Mouse (Mus musculus): Measurements from ENCODE around the gene Chchd1. TPM values are rescaled to one million over a fixed set of nuclear protein-coding genes. Genes with fewer than 3 reads are reported as not detected.

Chchd1 gene
- total RNA-seq, 2 experiments from 2014 or later, result 45.9 to 51.8 TPM

DNA sequence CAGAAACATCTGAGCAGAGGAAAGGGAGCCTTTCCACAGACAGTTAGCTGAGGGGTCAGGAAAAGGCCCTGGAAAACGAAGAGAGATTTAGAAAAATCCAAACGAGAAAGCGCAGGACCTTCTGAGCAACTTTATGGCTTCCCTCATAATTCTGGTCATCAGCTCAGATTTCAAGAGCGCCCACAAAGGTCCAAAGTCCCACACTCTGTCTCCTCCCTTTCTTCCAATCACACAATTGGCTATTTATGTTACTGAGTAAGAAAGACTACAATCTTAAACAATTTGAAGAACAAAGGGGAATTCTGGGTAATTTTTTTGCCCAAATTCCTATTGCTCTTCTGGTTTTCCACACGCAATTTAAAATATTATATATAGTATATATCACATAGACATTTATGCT, 47.7 kb downstream of the Chchd1 start:
- intact Hi-C loops (cut with DNase I), result no loop called here
- DNase-seq (ENCODE audit: low spot score in 2 of 2), result no peak

DNA sequence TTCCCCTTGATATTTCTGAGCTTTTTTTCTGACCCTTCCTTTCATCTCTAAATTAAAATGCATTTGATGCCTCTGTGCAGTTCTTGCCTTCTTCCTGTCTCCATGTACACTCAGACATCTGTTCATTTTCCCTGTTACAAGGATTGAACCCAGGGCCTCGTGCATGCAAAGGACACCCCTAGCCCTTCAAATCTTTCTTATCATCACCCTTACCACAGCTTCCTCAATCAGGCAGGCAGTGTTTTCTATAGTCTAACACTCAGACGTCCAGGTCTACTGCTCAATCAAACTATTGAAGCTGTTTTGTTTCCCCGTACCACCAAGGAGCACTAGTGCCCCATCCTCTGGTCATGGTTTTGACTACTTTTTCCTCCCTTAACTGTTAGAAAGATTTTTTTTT, 51.0 kb downstream of the Chchd1 start:
- no peak for DNase-seq (ENCODE audit: low spot score in 2 of 2)
- intact Hi-C loops (cut with DNase I), result no loop called here

Small RNA genes lying within 50 kb of the gene (microRNA-seq; reads per million reads assigned to microRNA genes)
- 0.74 to 2.7 reads per million in 2 experiments for gene Mir6946

Other genes starting within 250 kb of the Chchd1 start
- gene Anxa7, start 222.9 kb upstream of the Chchd1 start, total RNA-seq (2021), result 10 to 100 TPM; 57.5 to 58.2 TPM
- gene Mss51, start 206.1 kb upstream of the Chchd1 start, total RNA-seq (2021), result 1 to 10 TPM in 1 of 2 experiments, under 1 TPM in 1; 0.89 to 1.1 TPM
- 100 to 1,000 TPM; 297 to 305 TPM for gene Ppp3cb, start 156.4 kb upstream of the Chchd1 start, total RNA-seq (2021)
- gene Usp54, start 61.9 kb upstream of the Chchd1 start, total RNA-seq (2021), result 10 to 100 TPM; 38.5 to 46.7 TPM
- gene Myoz1, start 46.5 kb upstream of the Chchd1 start, total RNA-seq (2021), result not detected
- under 1 TPM; 0.23 to 0.28 TPM for gene Synpo2l, start 34.7 kb upstream of the Chchd1 start, total RNA-seq (2021)
- 100 to 1,000 TPM; 110 to 113 TPM for gene Sec24c, start 28.7 kb upstream of the Chchd1 start, total RNA-seq (2021)
- gene Fut11, start 8.0 kb upstream of the Chchd1 start, total RNA-seq (2021), result 10 to 100 TPM; 18.5 to 19.7 TPM
- 100 to 1,000 TPM; 152 to 155 TPM for gene Zswim8, start 4.5 kb downstream of the Chchd1 start, total RNA-seq (2021)
- 10 to 100 TPM; 14.9 to 17.4 TPM for gene Ndst2, start 31.6 kb downstream of the Chchd1 start, total RNA-seq (2021)
- 100 to 1,000 TPM; 292 to 312 TPM for gene Camk2g, start 91.1 kb downstream of the Chchd1 start, total RNA-seq (2021)
- 1 to 10 TPM; 5.9 to 7.8 TPM for gene Plau, start 133.7 kb downstream of the Chchd1 start, total RNA-seq (2021)
- gene Vcl, start 226.4 kb downstream of the Chchd1 start, total RNA-seq (2021), result 10 to 100 TPM; 24.0 to 24.7 TPM

Data from left cerebral cortex, postnatal 25 days (tissue).